Mouse (Mus musculus) splenic B cell, adult 2 months (primary cell): ENCODE data around the gene Gm5565.

Experiments used
- DNase-seq: peaks from one replicate; pipeline ENCODE4 v3.0.0-alpha.2; 2011; ENCODE audit warnings: low read depth, low spot score
- H3K27me3 ChIP-seq: 2 replicates; pipeline ENCODE4 v1.6.1; 2012; ENCODE audit warnings: mild to moderate bottlenecking, low read length, moderate library complexity, mixed read lengths; ENCODE audit not compliant: control insufficient read depth, poor library complexity, insufficient read depth, severe bottlenecking
- H3K36me3 ChIP-seq: 2 replicates; pipeline ENCODE4 v1.6.1; 2012; ENCODE audit warnings: mild to moderate bottlenecking, low read length, moderate library complexity, mixed read lengths; ENCODE audit not compliant: control insufficient read depth, poor library complexity, insufficient read depth, severe bottlenecking

Gene Gm5565

GRCm38 (mm10) chr5:146150454-146150853 lies 9.9 kb downstream of the Gm5565 start:
- DNase-seq = no peak
- H3K36me3 ChIP-seq = no peaks in the 10 kb centered on the region

GRCm38 (mm10) chr5:146147903-146148302 lies 12.4 kb downstream of the Gm5565 start:
- peak; percentile 2 for DNase-seq
- Histone ChIP-seq H3K27me3 (no peaks in the 10 kb centered on the region), H3K36me3 (no peaks in the 10 kb centered on the region)

More at GRCm38 (mm10) chr5:146150454-146150853, 9.9 kb downstream of the Gm5565 start:
- no peaks in the 10 kb centered on the region for H3K27me3 ChIP-seq
